Mouse (Mus musculus) T-helper 17 cell (primary cell): ENCODE measurements at regions not wholly inside any gene's neighbourhood (a gene's known extent, or its start where the extent isn't known, plus 50 kb on each side); places are given as distances from the start of the nearest gene placed in this dataset.

Experiments
- in situ Hi-C, 2 experiments: fragments of 300-600 bp; cut with MboI, MseI; formaldehyde crosslinking; loops; 1 replicate in 1 of 2; 2 replicates in 1 of 2; pipeline ENCODE4 v1.15.1; 2025; ENCODE audit warnings: high pct_unique_total_duplicates in 2 of 2

DNA sequence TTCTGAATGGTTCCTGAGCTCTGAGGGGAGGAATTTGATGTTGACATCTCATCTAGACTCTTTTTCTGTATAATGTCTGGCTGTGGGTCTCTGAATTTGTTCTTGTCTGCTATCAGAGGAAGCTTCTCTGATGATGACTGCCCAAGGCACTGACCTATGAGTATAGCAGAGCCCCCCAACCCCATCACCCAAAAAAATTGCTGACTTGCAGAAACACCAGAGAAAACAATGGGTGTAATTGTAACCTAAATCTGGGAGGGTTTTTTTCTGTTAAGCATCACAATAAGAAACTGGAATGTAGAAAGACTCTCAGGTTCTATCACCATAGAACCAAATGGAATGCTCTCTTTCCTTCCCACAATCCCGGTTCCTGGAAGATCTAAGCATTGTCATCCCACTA is 50.2 kb upstream of the Phf3 start:
- in situ Hi-C loops = loop anchor here (5.0 kb wide), 1 partner anchor 228 kb away; no protein-coding TSS in a partner anchor
